Mouse (Mus musculus): ENCODE data around the gene Herc3.
A peak's percentile ranks its signal among the peaks of the same experiment; 100 is the strongest.
"Not testable (repeated sequence)": the region's sequence is repeated elsewhere in the genome, so short reads cannot be mapped to it uniquely, and the experiment has no call there.

Gene Herc3

DNA sequence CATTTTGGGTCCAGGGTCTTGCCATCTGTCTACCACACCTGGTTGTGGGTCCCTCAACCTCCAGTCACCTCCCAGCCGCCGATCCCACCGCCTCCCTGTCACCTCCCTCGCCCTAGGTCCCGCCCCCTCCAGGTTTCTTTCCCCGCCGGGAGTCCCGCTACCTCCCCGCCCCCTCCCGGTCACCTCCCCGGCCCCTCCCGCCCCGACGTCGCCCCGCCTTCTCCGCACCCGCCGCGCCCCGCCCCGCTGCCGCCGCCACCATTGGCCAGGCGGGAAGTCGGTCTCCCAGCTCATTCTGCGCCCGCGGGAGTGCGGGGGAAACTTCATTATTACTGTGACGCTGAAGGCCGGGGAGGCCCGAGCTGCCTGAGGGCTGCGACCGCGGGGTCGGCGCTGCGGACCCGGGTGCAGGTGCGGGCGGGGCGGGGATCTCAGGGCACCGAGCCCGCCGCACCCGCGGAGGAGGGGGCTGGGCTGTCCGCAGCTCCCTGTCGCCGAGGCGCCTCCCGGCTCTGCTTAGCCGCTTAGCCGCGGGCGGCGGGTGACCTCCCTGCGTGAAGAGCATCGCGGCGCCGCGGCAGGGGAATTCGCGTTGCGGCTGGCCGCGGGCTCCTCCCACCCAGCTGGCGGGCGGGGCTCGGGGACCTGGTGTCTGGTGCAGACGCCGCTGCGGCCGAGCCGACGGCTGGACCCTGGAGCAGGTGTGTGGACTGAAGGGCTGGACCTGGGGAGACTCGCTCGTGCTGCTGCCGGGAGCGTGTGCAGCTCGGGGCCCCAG is at the start of gene Herc3:
TSS of gene Herc3 (plus strand) at position 234 of the 778 bp plus-strand sequence.
- peak; percentile 82 for DNase-seq

DNA sequence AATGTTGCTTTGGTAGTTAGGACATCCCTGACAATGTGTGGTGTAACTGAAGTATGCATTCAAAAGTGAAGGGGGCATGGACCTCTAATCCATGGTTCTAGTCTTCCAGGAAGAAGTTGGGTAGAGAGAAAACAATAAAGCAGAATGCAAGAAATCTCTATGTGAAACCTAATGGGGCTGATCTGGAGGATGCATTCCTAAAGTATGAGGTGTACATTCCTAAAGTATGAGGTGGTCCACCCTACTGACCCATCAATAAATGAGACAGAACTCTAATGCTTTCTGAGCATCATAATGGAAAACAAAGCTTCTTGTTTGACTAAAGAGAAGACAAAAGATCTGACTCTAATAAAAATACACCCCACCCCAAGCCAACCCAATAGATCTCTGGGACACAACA is 29.9 kb upstream of the Herc3 start:
- DNase-seq = no peak

DNA sequence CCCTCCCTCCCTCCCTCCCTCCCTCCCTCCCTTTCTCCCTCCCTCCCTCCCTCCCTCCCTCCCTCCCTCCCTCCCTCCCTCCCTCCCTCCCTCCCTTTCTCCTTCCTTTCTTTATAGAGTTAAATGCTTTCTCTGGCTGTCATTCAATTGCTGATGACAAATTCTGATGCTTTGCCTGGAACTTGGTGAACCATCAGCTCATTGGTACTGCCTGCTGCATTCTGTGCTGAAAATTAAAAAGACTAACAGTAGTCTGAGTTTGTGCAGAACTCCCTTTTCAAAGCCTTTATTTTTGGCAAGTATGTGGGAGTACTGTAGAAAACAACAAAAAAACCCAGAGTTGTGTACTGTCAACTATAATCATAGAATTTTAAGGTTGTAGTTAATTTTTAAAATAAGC is 16.9 kb upstream of the Herc3 start:
- DNase-seq = no peak

DNA sequence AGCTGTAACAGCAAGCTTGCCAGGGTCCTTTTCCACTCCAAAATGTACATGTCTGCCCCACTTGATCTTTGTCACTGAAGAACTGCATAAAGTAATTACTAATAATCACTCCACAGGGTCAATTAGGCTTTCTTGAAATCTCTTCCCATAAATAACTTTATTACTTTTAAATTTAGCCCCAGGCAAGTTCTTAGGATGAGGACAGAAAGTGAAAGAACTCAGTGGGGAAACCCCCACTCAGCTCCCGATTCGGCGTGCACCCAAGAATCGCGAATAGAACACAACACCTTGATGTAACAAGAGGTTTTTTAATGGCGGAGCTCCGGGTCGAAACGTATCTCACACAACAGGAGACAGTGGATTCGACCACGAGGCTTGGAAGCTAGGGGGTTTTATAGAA is 14.2 kb upstream of the Herc3 start:
- DNase-seq = not testable (repeated sequence)

DNA sequence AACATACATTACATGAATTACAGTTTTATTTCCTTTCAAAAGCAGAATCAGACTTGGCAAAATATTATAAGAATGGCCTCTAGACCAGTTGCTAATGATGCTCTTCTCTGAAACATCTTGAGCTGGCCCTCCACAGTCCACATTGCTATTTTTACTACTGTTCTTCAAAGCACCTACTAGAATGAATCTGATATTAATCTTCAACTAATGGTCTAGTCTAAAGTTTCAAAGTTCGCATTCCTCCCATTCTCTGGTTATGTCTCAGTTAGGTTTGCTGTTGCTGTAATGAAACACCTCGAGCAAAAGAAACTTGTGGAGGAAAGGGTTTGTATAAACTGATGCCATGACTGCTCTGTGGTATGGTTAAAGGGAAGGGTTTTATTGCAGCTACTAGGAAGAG is 5.6 kb upstream of the Herc3 start:
- no peak for DNase-seq

DNA sequence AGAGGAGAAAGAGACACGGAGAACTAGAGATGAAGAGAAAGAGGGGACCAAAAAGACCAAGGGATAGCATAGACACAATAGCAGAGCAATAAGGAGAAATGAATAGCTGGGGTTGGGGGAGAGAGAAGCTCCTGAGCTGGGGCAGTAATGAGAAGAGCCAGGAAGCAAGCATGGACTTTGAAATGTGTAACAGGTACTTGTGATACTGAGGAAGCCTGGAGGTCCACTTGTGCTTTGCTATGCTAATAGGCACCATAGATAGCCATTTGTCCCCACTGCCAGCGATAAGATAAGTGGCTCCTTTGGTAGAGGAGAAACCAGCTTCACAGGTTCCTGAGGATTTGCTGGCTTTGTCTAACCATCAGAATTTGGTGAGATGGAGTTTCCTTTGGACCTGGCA is 5.2 kb upstream of the Herc3 start:
- no peak for DNase-seq

DNA sequence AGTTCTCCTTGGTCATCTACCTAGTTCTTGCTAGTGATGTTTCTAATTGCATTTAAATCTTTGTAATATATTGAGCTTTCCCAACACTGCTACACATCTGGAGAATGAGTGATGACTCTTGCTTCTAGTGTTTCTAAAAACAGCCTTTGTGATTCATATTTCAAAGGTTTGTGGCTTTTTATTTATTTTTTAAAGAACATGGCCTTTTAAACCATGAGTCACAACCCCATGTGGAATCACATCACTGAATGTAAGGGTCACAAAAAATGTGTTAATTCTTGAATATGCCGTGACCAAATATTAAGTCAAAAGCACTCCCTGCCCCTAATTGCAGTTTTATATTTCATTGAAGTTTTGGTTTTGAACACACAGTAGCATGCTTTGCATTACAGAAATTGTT is 2.7 kb upstream of the Herc3 start:
- no peak for DNase-seq

DNA sequence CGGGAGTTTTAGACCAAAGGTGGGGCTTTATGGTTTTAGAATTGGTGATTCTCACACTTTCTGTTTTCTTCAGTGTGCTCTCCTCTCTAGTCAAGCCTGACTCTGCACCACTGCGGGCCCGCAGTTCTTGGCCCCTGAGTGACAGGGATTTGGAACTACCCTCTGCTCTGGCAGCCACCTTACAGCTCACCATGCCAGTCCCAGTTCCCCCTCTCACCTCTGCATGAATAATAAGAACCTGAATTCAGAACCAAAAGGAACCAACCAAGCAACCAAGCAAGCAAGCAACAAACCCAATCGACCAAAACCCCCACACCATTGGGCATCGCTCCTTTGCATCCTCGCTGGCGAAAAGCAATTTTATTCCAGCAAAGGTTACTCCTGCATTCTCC is 429 bp upstream of the Herc3 start:
- no peak for DNase-seq

DNA sequence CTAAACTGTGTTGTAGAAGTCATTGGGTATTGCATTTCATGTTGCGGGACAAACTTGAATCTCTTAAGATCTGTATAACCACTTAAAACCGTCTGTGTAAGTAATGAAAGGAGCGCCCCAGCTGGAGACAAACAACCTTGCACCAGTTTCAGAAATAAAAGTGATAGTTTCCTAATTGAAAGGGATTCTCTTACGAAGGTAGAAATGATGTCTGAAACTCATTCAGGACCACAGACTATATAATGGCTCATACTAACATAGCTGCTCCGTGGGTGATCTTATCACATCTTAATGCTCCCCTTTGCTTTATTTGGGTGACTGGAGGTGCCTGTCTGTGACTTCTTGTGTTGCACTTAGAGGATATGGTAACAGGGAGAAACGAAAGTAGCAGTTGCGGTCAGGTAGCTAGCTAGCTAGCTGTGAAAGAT is 1.3 kb downstream of the Herc3 start:
- no peak for DNase-seq

DNA sequence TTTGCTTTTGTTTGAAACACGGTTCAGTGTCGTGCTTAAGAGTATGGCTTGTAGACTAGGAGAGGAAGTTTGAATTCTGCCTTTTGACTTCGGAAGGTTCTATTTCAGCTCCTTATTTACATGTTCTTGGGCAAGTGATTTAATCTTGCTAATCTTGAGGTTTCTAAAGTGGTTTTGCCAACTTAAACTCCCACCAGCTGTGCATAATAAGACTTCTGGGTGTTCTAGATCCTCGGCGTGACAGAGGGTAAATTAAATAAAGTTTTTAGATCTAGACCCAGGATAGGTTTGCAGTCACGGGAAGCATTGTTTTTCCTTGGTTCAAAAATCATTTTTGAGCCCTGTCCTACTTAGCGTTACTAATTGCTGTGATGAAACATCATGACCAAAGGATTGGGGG is 3.2 kb downstream of the Herc3 start:
- DNase-seq = no peak

DNA sequence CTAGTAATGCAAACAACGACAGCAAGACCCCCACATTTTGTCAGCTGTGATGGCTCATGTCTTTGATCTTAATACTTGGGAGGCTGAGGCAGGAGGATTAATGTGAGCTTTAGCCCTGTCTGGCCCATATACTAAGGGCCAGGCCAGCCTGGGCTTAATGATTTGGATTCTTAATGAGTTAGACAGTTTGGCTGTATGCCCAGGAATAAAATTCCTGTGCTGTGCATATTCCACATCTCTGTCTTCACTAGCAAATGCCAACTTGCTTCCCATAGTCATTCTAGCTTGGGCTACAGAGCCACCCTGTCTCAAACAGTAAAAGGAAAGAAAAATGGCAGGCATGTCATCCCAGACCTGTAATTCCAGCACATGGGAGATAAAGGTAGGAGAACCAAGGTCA is 4.3 kb downstream of the Herc3 start:
- DNase-seq = no peak

DNA sequence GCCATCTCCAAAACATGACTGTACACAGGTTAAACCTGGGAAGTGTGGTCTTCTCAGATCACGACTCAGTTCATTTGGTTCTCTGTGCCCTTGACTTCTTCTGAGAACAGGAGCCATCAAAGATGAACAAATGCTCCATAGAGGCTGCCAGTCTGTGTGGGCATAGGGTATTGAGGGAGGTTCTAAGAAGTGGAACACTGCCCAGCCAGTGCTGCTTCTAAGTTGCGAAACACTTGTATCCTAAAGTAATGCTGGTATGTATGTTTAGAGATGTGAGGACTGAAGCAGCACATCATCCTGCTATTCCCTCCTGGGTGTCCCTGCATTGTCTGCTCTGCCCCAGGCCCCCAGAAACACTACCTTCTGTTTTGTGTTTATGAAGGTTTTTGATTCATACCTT is 5.2 kb downstream of the Herc3 start:
- DNase-seq = no peak

DNA sequence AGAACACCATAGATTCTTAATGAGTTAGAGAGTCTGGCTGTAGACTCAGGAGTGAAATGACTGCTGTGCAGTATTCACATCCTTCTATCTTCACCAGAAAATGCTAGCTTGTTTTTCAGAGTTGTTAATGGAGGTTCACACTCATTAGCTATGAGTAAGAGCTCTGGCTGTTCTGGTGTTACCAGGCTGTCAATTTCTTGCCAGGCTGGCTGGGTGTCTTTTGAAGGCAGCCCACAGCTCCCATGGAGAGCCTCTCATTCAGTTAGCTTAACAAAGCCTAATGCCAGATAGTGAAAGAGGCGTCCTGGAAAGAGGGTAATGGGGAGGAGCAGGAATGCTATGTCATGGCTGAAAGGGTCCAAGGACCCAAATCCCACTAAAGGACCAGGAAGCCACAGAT is 6.7 kb downstream of the Herc3 start:
- DNase-seq = no peak

DNA sequence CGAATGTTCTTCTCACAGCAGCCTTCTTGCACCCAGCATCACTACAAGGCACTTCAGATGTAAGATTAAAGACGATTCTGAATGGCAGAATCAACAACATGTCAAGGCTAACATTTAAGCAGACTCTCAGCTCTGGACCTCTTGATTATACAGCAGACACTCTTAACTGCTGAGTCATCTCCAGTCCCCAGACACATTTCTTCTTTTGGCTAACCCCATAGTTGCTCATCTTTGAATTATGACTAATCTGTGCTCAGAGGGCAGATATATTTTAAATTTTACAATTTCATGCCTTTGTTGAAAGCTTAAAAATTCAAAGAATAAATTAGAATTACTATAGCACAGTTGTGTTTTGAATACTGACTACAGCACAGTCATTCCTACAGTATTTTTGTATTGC is 9.9 kb downstream of the Herc3 start:
- no peak for DNase-seq

DNA sequence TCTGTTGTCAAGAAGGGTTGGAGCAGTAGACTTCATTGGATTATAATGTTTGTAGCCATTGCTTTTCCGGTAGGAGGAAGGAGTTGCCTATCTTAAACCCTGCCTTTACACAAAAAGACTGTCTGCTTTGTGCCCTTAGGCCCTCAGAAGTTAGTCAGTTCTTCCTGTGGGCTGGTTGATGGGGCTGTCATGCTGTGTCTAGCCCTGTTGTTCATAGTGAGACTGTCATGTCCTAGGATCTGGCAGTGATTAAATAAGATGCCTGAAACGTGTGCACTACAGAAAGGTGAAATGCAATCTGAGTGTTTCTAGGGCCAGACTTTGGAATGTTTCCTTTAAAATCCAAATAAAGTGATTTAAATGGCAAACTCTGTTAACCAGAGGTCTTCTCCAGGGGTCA is 10.9 kb downstream of the Herc3 start:
- no peak for DNase-seq

DNA sequence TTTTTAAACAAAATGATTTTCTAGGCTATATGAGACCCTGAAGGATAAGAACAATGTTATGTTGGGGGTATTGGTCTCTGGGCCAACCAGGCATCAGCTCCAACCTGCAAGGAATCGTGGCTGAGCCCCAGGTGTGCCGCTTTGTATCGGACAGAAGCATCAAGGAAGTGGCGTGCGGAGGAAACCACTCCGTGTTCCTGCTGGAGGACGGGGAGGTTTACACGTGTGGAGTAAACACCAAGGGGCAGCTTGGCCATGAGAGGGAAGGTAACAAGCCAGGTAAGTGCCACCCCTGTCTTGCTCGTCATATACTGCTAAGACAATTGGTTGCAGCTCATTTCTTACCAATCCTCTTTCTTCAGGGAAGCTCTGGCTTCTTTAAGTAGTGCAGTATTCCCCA is 12.3 kb downstream of the Herc3 start:
- no peak for DNase-seq

DNA sequence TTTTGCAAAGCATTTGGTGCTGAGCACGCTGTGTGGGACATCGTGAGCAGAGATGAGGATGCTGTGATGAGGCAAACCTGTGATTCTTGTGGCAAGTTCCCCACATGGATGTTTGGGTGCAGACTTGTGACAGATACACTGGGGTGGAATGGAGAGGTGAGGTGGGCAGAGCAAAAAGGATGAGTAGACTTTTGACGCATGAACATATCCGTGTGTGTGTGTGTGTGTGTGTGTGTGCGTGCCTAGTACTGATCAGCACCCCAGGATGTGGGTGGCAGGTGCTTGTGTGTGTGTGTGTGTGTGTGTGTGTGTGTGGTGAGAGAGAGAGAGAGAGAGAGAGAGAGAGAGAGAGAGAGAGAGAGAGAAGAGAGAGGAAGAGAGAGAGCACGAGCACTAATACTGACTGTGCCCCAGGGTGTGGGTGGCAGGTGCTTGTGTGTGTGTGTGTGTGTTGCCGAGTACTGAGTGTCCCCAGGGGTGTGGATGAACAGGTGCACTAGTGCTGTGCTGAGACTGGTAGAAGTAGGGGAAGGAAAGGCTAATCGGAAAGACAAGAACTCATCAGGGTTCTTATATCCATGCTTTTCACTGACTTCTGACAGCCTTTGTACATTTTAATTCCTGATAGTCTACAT is 13.0 kb downstream of the Herc3 start:
- DNase-seq = no peak

DNA sequence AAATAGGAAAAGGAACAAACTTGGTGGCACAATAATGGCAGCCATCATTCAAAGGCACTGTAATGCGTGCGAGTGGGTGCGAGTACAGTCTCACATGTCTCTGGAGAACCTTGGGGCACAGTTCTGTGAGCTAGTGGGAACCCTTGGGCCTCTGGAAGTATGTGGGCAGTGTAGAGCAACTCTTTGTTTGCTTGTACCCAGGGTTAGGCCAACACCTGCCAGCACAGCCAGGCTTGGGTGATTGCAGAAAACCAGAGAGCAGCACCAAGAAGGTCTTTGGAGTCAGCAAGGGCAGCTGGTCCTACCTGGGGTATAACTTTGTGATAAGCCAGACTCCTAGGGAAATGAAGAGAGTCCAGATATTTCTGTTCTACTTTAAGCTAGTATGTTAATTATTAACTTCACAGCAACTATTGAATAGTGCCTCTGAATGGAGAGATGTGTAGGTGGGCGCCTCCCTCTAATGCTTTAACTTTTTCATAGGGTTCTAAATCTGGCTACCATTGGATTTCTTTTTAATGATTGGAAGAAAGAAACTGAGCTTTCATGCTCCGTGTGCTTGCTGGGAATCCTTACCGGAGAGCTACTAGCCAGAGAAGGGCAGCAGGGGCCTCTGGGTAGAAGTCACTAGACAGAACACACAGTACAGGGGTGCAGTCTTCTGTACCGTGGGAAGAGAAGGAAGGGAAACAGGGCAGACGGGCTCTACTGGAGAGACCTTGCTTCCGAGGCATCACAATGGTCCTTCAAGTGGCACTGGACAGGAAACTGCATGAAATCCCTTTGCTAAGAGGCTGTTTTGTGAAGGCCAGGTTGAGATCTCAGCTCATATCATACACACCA is 15.8 kb downstream of the Herc3 start:
- no peak for DNase-seq

DNA sequence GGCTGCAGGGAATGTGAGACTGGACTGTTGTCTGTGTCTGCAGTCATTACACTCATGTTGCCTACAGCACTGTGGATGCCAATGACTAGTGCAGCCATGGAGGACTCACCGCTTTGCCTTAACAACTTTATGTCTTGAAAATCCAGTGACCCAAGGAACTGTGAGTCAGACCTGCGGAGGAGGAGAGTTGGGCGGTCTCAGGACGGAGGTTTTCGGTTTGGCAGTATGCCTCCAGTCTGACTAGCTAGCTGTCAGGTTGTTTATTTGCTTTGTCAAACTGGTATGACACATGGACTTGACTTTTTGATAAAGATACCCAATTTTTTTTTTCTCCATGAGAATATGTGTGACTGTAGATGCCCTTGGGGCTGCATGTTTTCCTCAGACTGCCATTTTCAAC is 16.6 kb downstream of the Herc3 start:
- DNase-seq = no peak

DNA sequence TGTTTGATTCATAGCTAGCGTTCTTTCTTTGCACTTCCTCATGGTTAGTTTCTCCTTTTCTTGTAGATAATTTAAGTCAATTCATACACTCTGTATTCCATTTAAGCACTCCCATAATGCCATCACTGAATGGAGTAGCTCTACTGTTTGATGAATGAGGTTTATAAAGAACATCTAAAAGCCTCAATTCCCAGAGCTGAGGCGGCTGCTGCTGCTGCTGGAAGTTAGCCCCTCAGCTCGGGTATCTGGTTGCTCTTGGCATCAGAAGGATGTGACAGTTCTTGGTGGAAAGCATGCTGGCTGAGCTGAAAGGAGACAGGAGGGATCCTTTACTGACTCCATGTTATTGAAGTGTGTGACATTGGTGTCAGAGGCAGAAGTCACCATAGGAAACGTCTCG is 18.1 kb downstream of the Herc3 start:
- no peak for DNase-seq

DNA sequence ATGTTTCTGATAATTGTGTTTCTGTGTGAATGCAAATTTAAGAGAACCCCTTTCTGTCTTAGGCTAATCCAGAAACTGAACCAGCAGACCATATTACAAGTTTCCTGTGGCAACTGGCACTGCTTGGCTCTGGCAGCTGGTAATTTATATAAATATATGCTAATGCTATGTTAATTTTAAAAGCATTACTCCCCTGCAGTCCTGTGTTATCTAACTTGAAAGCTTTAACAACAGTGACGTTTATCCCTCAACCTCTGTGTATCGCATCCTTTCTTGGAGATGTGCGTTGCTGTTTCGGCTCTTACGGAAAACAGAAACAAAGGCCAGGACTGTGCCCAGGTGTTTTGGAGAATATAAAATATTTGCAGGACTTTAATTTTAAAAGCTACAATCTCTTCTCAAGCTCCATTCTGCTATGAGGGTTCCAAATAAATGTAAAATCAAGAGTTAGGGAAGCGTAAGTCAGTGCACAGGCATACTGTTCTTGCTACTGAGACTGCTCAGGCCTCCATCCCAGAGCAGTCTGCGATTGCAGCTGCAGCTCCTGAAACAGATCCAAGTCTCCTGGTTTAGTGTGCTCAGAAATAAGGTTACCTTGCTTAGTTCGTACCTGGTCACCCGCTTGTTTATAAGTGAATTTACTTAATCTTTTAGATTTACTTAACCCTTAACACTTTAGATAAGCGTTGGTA is 24.6 kb downstream of the Herc3 start:
- DNase-seq = no peak

DNA sequence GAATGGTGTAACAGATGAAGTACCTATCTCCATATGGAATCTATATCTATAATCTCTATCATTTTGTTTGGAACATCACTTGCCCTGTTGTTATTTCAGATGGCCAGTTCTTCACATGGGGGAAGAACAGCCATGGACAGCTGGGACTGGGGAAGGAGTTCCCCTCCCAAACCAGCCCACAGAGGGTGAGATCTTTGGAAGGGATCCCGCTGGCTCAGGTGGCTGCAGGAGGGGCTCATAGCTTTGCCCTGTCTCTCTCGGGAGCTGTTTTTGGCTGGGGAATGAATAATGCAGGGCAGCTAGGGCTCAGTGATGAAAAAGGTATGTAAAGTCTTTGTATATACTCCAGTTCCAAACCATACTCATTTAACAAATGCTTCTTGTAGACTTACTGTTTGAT is 25.2 kb downstream of the Herc3 start:
- DNase-seq = peak; percentile 12

DNA sequence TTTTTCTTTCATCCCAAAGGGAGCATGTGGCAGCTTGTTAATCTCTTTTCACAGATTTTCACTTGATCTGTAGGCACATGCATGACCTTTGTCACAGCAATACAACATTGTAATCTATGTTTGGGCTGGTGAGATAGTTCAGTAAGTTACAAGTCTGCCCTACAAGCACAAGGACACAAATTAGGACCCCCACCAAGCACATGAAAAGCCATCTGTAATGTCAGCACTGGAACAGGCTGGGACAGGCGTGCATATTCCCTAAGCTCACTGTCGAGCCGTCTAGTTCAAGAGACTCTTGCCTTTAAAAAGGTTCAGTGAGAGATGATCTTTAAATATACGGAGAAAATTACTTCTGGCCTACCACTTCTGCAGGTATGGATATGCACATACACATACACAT is 28.3 kb downstream of the Herc3 start:
- DNase-seq = no peak

All from lung, postnatal 14 days (tissue).